Comparison of ENCODE assay signal across 27 mouse cellular contexts in the genomic region with DNA sequence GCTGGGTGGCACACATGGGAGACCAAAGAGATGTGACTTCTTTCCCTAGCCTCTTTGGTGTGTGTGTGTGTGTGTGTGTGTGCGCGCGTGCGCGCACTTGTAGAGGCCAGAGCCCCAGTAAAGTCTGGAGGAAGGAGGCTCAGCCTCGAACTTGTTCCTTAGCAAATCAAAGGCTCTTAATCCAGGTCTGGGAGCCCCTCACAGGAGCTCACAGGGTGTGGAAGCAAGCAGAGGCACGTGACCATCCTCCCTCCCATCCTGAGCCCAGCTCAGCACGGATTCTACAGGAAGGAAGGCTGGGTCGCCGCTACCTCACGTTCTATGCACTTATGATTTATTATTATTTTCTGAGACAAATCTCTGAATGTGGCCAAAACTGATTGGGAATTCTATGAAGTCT. TPM values are rescaled to one million over a fixed set of nuclear protein-coding genes. Genes with fewer than 3 reads are reported as not detected.
A peak's percentile ranks its signal among the peaks of the same experiment; 100 is the strongest.
DNase-seq lines count a peak whose midpoint lies in the region; ATAC-seq and TF ChIP-seq lines count a peak whose summit lies in the region.
"Had no signal": no experiment of that assay in that cellular context is flagged by ENCODE, and none has a peak within 500 bp of the region (broad histone marks: within the 10 kb centered on the region; RNA-seq: fewer than 3 reads in every experiment).

No protein-coding gene starts in this region.

- H3K27me3 ChIP-seq in intestine, embryonic 16.5 days (replicated peaks; ENCODE audit: control insufficient read depth, insufficient read depth, low read length) = no peaks in the 10 kb centered on the region
- no peaks in the 10 kb centered on the region for H3K27me3 ChIP-seq in intestine, embryonic 15.5 days (replicated peaks)
- H3K27me3 ChIP-seq in E14TG2a.4 (ENCODE audit: insufficient read depth, low read length) = no peaks in the 10 kb centered on the region
- no peaks in the 10 kb centered on the region for H3K27me3 ChIP-seq in stomach, postnatal 0 days (ENCODE audit: control insufficient read depth, insufficient read depth, low read length)
- H3K27me3 ChIP-seq: CH12.LX; forebrain, embryonic 12.5 days; forebrain, embryonic 15.5 days; hindbrain, embryonic 12.5 days; hindbrain, embryonic 15.5 days; Patski had no signal

- no peak for TF ChIP-seq CTCF in E14TG2a.4 (conservative IDR thresholded peaks at IDR 0.05; ENCODE audit: low read length)
- no peak for TF ChIP-seq CTCF in stomach, postnatal 0 days (IDR thresholded peaks at IDR 0.05; ENCODE audit: low read depth)

- H3K36me3 ChIP-seq in intestine, embryonic 16.5 days (ENCODE audit: control insufficient read depth, insufficient read depth, low read length) = peaks cover 16% of the 10 kb centered on the region
- H3K36me3 ChIP-seq in intestine, embryonic 15.5 days = peaks cover 22% of the 10 kb centered on the region
- peaks cover 49% of the 10 kb centered on the region for H3K36me3 ChIP-seq in E14TG2a.4 (ENCODE audit: insufficient read depth, low read length)
- H3K36me3 ChIP-seq in ES-E14 (ENCODE audit: control insufficient read depth, insufficient read depth, low read length, poor library complexity, severe bottlenecking) = peaks cover 25% of the 10 kb centered on the region
- H3K36me3 ChIP-seq in stomach, postnatal 0 days (ENCODE audit: control insufficient read depth, insufficient read depth, low read length) = peaks cover 8% of the 10 kb centered on the region; the same call in 1 of the 2 replicates
- H3K36me3 ChIP-seq: forebrain, embryonic 12.5 days; forebrain, embryonic 15.5 days; G1E had no signal

- H3K4me2 ChIP-seq in intestine, embryonic 16.5 days (ENCODE audit: low read depth, low read length) = no peak overlapping the region
- H3K4me2 ChIP-seq in intestine, embryonic 15.5 days (replicated peaks) = no peak overlapping the region
- no peak overlapping the region for H3K4me2 ChIP-seq in stomach, postnatal 0 days (replicated peaks; ENCODE audit: low read depth)
- H3K4me2 ChIP-seq: forebrain, embryonic 12.5 days; forebrain, embryonic 15.5 days; heart, embryonic 11.5 days; hindbrain, embryonic 12.5 days; hindbrain, embryonic 15.5 days had no signal

- in situ Hi-C loops in ES-E14 (cut with MboI; ENCODE audit: low sequenced_read_pairs in 2 of 2, unreplicated experiment in 2 of 2) = no loop called here

- peaks cover 34% of the 10 kb centered on the region for H3K4me1 ChIP-seq in intestine, embryonic 16.5 days (ENCODE audit: control insufficient read depth, insufficient read depth, low read length)
- peaks cover 17% of the 10 kb centered on the region for H3K4me1 ChIP-seq in intestine, embryonic 15.5 days (replicated peaks)
- peaks cover 75% of the 10 kb centered on the region for H3K4me1 ChIP-seq in E14TG2a.4 (replicated peaks; ENCODE audit: low read depth, low read length)
- H3K4me1 ChIP-seq in ES-E14 (ENCODE audit: control insufficient read depth in 2 of 2, insufficient read depth in 2 of 2, low read length in 2 of 2, poor library complexity in 1 of 2) = peaks cover 8 to 23% of the 10 kb centered on the region in 2 experiments
- no peaks in the 10 kb centered on the region for H3K4me1 ChIP-seq in stomach, postnatal 0 days (replicated peaks; ENCODE audit: control insufficient read depth, insufficient read depth)
- H3K4me1 ChIP-seq: forebrain, embryonic 12.5 days; hindbrain, embryonic 12.5 days; hindbrain, embryonic 15.5 days had no signal

- 76% methylated on average over 11 of the region's 11 CpGs for WGBS in intestine, embryonic 16.5 days
- WGBS in intestine, embryonic 15.5 days = 74% methylated on average over 11 of the region's 11 CpGs
- 78% methylated on average over 11 of the region's 11 CpGs for WGBS in stomach, postnatal 0 days

- no peak overlapping the region for H3K4me3 ChIP-seq in intestine, embryonic 16.5 days (ENCODE audit: low read length)
- H3K4me3 ChIP-seq in intestine, embryonic 15.5 days (replicated peaks) = no peak overlapping the region
- H3K4me3 ChIP-seq in E14TG2a.4 (replicated peaks; ENCODE audit: low read length) (0 out of 2 replicates have a peak overlapping the region, but pooled peaks have one; percentile 17), ES-E14 (ENCODE audit: insufficient read depth in 1 of 2, low read depth in 1 of 2, low read length in 2 of 2, poor library complexity in 1 of 2, severe bottlenecking in 1 of 2) (no peak overlapping the region)
- H3K4me3 ChIP-seq in stomach, postnatal 0 days (ENCODE audit: low read depth, low read length) = no peak overlapping the region
- H3K4me3 ChIP-seq: forebrain, embryonic 12.5 days; forebrain, embryonic 15.5 days; gastrocnemius, adult 2 months; hindbrain, embryonic 12.5 days; hindbrain, embryonic 15.5 days had no signal

- TF ChIP-seq EP300 in stomach, postnatal 0 days (optimal IDR thresholded peaks at IDR 0.05) = no peak

- ATAC-seq in intestine, embryonic 16.5 days = no peak
- no peak for ATAC-seq in intestine, embryonic 15.5 days
- ATAC-seq in stomach, postnatal 0 days (ENCODE audit: low FRiP score, low TSS enrichment) = no peak
- ATAC-seq: activated CD4-positive, CD25-positive, alpha-beta regulatory T cell, adult 4 months; forebrain, embryonic 15.5 days; Patski had no signal

- H3K9me3 ChIP-seq in intestine, embryonic 16.5 days (ENCODE audit: control insufficient read depth, low read length) = no peaks in the 10 kb centered on the region; the same call in 1 of the 2 replicates
- H3K9me3 ChIP-seq in intestine, embryonic 15.5 days = no peaks in the 10 kb centered on the region
- H3K9me3 ChIP-seq in E14TG2a.4 (ENCODE audit: low read length) = no peaks in the 10 kb centered on the region
- no peaks in the 10 kb centered on the region for H3K9me3 ChIP-seq in ES-E14 (ENCODE audit: control insufficient read depth, insufficient read depth, low read depth, low read length)
- no peaks in the 10 kb centered on the region for H3K9me3 ChIP-seq in stomach, postnatal 0 days (ENCODE audit: control insufficient read depth, low read length)
- H3K9me3 ChIP-seq: forebrain, embryonic 12.5 days; forebrain, embryonic 15.5 days; G1E; hindbrain, embryonic 12.5 days; hindbrain, embryonic 15.5 days had no signal

- peak overlapping the region; percentile 13; the same call in 1 of the 2 replicates for H3K9ac ChIP-seq in intestine, embryonic 16.5 days (ENCODE audit: low read depth, low read length)
- no peak overlapping the region for H3K9ac ChIP-seq in intestine, embryonic 15.5 days
- peak overlapping the region; percentile 59; the same call in 1 of the 2 replicates for H3K9ac ChIP-seq in ES-E14 (ENCODE audit: insufficient read depth, low read depth, low read length, poor library complexity, severe bottlenecking)
- no peak overlapping the region for H3K9ac ChIP-seq in stomach, postnatal 0 days (ENCODE audit: low read length)
- H3K9ac ChIP-seq: forebrain, embryonic 12.5 days; forebrain, embryonic 15.5 days; hindbrain, embryonic 12.5 days; hindbrain, embryonic 15.5 days had no signal

- H3K27ac ChIP-seq in intestine, embryonic 16.5 days (ENCODE audit: low read length) = no peak overlapping the region
- H3K27ac ChIP-seq in intestine, embryonic 15.5 days = no peak overlapping the region
- H3K27ac ChIP-seq in ES-E14 (ENCODE audit: insufficient read depth, low read depth, low read length, poor library complexity, severe bottlenecking) = peak overlapping the region; percentile 59
- H3K27ac ChIP-seq in stomach, postnatal 0 days (replicated peaks) = 0 out of 2 replicates have a peak overlapping the region, but pooled peaks have one; percentile 8
- H3K27ac ChIP-seq: forebrain, embryonic 12.5 days; forebrain, embryonic 15.5 days; hindbrain, embryonic 12.5 days; hindbrain, embryonic 15.5 days had no signal

- no peak for DNase-seq in ES-E14 (ENCODE audit: low read depth, low spot score)
- DNase-seq in stomach, postnatal 0 days (ENCODE audit: low spot score) = no peak
- DNase-seq in embryo, embryonic 10.5 days (ENCODE audit: low spot score) = no peak
- no peak for DNase-seq in frontal cortex, adult 2 months (ENCODE audit: extremely low spot score in 1 of 2, low spot score in 1 of 2)
- DNase-seq: adrenal gland, adult 8-10 months; adrenal gland, postnatal 25 days; B cell, adult 2 months; cerebellum, adult 11-12 months; cerebellum, adult 8-10 months; cerebellum, postnatal 36 days; gastrocnemius, adult 2 months; gastrocnemius, postnatal 14 days; heart, adult 11 months had no signal

TF ChIP-seq in ES-E14, 5 proteins besides CTCF, POLR2A, EP300 and RAD21:
- TF ChIP-seq HCFC1 (IDR thresholded peaks at IDR 0.05; ENCODE audit: borderline replicate concordance, insufficient read depth, low read length) (no peak), ZC3H11A (IDR thresholded peaks at IDR 0.05; ENCODE audit: borderline replicate concordance, low read depth, low read length) (no peak), CHD2 (IDR thresholded peaks at IDR 0.05; ENCODE audit: low read depth, low read length) (no peak), ZNF384 (IDR thresholded peaks at IDR 0.05; ENCODE audit: low read depth, low read length) (no peak)

RNA-seq across cellular contexts. Expression of a gene that starts 29.5 kb away (rescaled TPM):
- polyA plus RNA-seq in intestine, embryonic 16.5 days (2015; fragmentation: Nextera tagmentation; extraction: Ambion mirVana) = 63.8 and 66.2 TPM in 2 replicates
- polyA plus RNA-seq in intestine, embryonic 15.5 days (2015; fragmentation: Nextera tagmentation; extraction: Ambion mirVana) = 63.9 and 68.9 TPM in 2 replicates
- 71.3 and 112 TPM in 2 replicates for total RNA-seq in ES-E14 (2012; rRNA removed)
- 45.1 and 49.2 TPM in 2 replicates for polyA plus RNA-seq in stomach, postnatal 0 days (2015; fragmentation: Nextera tagmentation; extraction: Ambion mirVana)
- 1.0 and 2.6 TPM in 2 replicates for polyA plus RNA-seq in frontal cortex, adult 2 months (2012; rRNA removed)
- polyA plus RNA-seq: G1E had no signal

RNA-seq across cellular contexts. Expression of a gene that starts 38.0 kb away (rescaled TPM):
- polyA plus RNA-seq in intestine, embryonic 16.5 days (2015; fragmentation: Nextera tagmentation; extraction: Ambion mirVana) = 6.2 and 6.3 TPM in 2 replicates
- 7.4 and 10.5 TPM in 2 replicates for polyA plus RNA-seq in intestine, embryonic 15.5 days (2015; fragmentation: Nextera tagmentation; extraction: Ambion mirVana)
- total RNA-seq in ES-E14 (2012; rRNA removed) = 51.5 and 58.6 TPM in 2 replicates
- 2.9 and 3.2 TPM in 2 replicates for polyA plus RNA-seq in stomach, postnatal 0 days (2015; fragmentation: Nextera tagmentation; extraction: Ambion mirVana)
- 15.4 TPM in 2 replicates for polyA plus RNA-seq in frontal cortex, adult 2 months (2012; rRNA removed)

RNA-seq across cellular contexts. Expression of a gene that starts 42.0 kb away (rescaled TPM):
- polyA plus RNA-seq in intestine, embryonic 16.5 days (2015; fragmentation: Nextera tagmentation; extraction: Ambion mirVana) = 31.7 and 36.4 TPM in 2 replicates
- 18.5 and 21.0 TPM in 2 replicates for polyA plus RNA-seq in intestine, embryonic 15.5 days (2015; fragmentation: Nextera tagmentation; extraction: Ambion mirVana)
- 3.9 and 10.1 TPM in 2 replicates for total RNA-seq in ES-E14 (2012; rRNA removed)
- polyA plus RNA-seq in stomach, postnatal 0 days (2015; fragmentation: Nextera tagmentation; extraction: Ambion mirVana) = 2.2 and 2.3 TPM in 2 replicates
- polyA plus RNA-seq in frontal cortex, adult 2 months (2012; rRNA removed) = 0.84 and 1.2 TPM in 2 replicates
- polyA plus RNA-seq: G1E had no signal

RNA-seq across cellular contexts. Expression of a gene that starts 47.2 kb away (rescaled TPM):
- 7.4 and 10.5 TPM in 2 replicates for polyA plus RNA-seq in intestine, embryonic 16.5 days (2015; fragmentation: Nextera tagmentation; extraction: Ambion mirVana)
- polyA plus RNA-seq in intestine, embryonic 15.5 days (2015; fragmentation: Nextera tagmentation; extraction: Ambion mirVana) = 3.3 and 4.3 TPM in 2 replicates
- total RNA-seq in ES-E14 (2012; rRNA removed) = 0.76 and 0.79 TPM in 2 replicates
- 1.6 and 1.8 TPM in 2 replicates for polyA plus RNA-seq in stomach, postnatal 0 days (2015; fragmentation: Nextera tagmentation; extraction: Ambion mirVana)
- 8.0 and 9.7 TPM in 2 replicates for polyA plus RNA-seq in frontal cortex, adult 2 months (2012; rRNA removed)
- total RNA-seq: hematopoietic stem cell, adult 5-6 weeks had no signal
- polyA plus RNA-seq: activated CD4-positive, CD25-positive, alpha-beta regulatory T cell, adult 4 months; embryonic facial prominence, embryonic 11.5 days; forebrain, embryonic 12.5 days; G1E; heart, embryonic 11.5 days; hindbrain, embryonic 12.5 days had no signal

Comparison
In these comparisons a context has a peak if more than half of its experiments do, and no peak if none do; other contexts are left out.
1. H3K9ac ChIP-seq: peak in intestine, embryonic 16.5 days (single experiment) and ES-E14 (single experiment); none in intestine, embryonic 15.5 days (single experiment) and stomach, postnatal 0 days (single experiment).
2. H3K27ac ChIP-seq: peak in ES-E14 (single experiment) and stomach, postnatal 0 days (single experiment); none in intestine, embryonic 16.5 days (single experiment) and intestine, embryonic 15.5 days (single experiment).
3. RNA of a gene that starts 29.5 kb away (polyA plus RNA-seq): 63.9 to 68.9 TPM in intestine, embryonic 15.5 days, 63.8 to 66.2 TPM in intestine, embryonic 16.5 days and 45.1 to 49.2 TPM in stomach, postnatal 0 days; 1.0 to 2.6 TPM in frontal cortex, adult 2 months; every median in the first group is over 10 times any median in the second.